Mouse (Mus musculus) spleen, embryonic (tissue): ENCODE measurements around the gene Spred2.
"Not testable (repeated sequence)": the region's sequence is repeated elsewhere in the genome, so short reads cannot be mapped to it uniquely, and the experiment has no call there.

Source experiments
- CTCF ChIA-PET: fragments of 350-600 bp; sonication (Branson Sonifier 250); formaldehyde crosslinking; loops from one replicate; lab custom pipeline; 2022; lab: Charles Lee

Spred2 gene

GRCm38 (mm10) chr11:20052814-20053536 is 128.8 kb downstream of the Spred2 start:
- CTCF ChIA-PET, result no interaction called here

DNA sequence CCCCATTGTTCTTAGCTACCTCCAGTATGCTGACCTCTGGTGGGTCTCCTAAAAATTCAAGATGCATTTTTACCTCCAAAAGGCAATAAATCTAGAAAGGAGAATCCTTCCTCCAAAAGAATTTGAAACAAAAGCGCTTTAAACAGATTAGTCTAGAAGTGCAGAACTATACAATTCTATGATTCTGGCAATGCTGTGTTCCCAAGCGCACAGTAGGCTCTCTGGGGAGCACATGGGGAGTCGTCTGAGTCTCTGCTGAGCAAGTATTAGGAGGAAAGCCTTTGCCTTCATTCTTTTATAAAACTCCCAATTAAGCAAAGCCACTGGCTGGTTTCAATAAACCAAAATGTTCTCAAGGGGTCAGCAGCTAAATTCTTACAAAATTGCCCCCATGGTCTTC is 129.8 kb downstream of the Spred2 start:
- CTCF ChIA-PET, result no interaction called here

GRCm38 (mm10) chr11:20054617-20055016 is 130.4 kb downstream of the Spred2 start:
- CTCF ChIA-PET, result no interaction called here

DNA sequence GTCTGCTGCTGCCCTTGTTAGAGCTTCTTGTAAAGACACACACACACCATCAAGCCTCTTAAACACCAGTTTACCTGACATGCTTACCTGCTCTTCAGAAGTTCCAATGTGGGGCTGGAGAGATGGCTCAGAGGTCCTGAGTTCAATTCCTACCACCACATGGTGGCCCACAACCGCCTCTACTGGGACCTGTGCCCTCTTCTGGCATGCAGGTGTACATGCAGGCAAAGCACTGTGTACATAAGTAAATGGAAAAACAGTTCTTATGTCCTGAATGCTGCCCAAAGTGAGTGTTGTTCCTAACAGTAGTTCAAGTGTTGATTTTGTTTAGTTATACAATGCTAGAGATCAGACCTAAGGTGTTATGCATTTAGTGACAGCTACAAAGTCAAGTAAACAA is 132.0 kb downstream of the Spred2 start:
- CTCF ChIA-PET, result no interaction called here

DNA sequence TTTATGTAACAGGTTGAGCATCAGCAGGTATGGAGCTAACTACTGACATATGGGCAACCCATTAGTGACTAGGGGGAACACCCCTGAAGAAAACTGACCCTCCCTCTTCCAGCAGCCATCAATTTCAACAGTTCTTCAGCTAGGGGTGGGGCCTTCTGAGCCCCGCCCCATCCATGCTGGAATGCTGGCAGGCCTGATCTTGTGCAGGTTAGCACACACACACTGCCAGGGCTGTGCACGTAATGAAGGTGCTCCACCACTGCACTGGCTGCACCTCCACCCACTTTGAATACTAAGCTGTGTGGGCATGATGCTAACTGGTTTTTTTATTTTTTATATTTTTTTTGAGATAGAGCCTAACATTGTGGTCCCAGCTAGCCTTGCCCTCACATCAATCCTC is 133.3 kb downstream of the Spred2 start:
- CTCF ChIA-PET, result interaction anchor here (0.6 to 1.2 kb wide), 2 partner anchors 9 to 50 kb away, joined by 3 read pairs; no protein-coding TSS in a partner anchor

DNA sequence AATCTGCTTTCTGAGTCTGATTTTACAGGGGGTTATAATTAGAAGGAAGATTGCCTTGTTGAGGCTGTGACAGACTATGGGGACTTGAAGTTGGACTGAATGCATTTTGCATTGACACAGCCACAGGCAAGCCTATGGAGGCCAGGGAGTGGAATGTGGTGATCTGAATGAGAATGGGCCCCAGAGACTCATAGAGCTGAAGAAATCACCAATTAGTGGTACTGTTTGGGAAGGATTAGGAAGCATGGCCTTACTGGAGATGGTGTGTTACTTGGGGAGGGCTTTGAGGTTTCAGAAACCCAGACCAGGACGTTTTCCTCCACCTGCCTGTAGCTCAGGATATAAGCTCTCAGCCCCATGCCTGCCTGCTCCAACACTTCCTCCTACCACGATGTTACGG is 135.6 kb downstream of the Spred2 start:
- CTCF ChIA-PET, result interaction anchor here (0.5 kb wide), 1 partner anchor 663 kb away, joined by 6 read pairs; no protein-coding TSS in a partner anchor

GRCm38 (mm10) chr11:20062801-20063200 is 138.6 kb downstream of the Spred2 start:
- CTCF ChIA-PET, result not testable (repeated sequence)

GRCm38 (mm10) chr11:20064086-20064485 is 139.9 kb downstream of the Spred2 start:
- CTCF ChIA-PET, result interaction anchor here (0.6 kb wide), 1 partner anchor 40 kb away, joined by 3 read pairs; no protein-coding TSS in a partner anchor

- CTCF ChIA-PET, result interaction anchor here (0.5 kb wide), 1 partner anchor 143 kb away, joined by 3 read pairs; no protein-coding TSS in a partner anchor
These were observed 140.8 kb downstream of the Spred2 start for GRCm38 (mm10) chr11:20064926-20065325.

GRCm38 (mm10) chr11:20066106-20066505 is 141.9 kb downstream of the Spred2 start:
- CTCF ChIA-PET, result interaction anchor here (0.5 to 1.1 kb wide), 2 partner anchors 9 to 234 kb away, joined by 3 read pairs; no protein-coding TSS in a partner anchor

GRCm38 (mm10) chr11:20067521-20067920 is 143.3 kb downstream of the Spred2 start:
- CTCF ChIA-PET, result no interaction called here

- CTCF ChIA-PET, result no interaction called here
These were observed 144.3 kb downstream of the Spred2 start for GRCm38 (mm10) chr11:20068346-20069004.

- CTCF ChIA-PET, result no interaction called here
These were observed 148.0 kb downstream of the Spred2 start for GRCm38 (mm10) chr11:20072174-20072573.

DNA sequence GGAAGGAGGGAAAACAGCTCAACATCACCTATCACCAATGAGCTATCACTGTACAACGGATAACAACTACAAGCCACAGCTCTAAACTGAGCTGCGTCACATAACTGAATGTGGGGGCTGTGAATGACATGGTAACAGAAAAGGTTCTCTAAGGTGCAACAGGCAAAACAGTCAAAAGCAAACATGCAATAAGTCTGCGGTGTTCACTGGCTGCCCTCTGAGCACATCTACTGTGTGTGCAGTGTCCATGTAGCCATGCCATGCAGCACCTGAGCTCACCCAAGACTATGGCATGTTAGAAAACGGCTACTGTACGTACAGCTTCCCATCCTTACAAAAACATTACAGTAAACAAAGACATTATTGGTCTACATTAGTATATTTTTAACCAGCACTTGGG is 148.7 kb downstream of the Spred2 start:
- CTCF ChIA-PET, result no interaction called here
